Mouse (Mus musculus): ENCODE results near the gene Srsf6.

Gene Srsf6

DNA sequence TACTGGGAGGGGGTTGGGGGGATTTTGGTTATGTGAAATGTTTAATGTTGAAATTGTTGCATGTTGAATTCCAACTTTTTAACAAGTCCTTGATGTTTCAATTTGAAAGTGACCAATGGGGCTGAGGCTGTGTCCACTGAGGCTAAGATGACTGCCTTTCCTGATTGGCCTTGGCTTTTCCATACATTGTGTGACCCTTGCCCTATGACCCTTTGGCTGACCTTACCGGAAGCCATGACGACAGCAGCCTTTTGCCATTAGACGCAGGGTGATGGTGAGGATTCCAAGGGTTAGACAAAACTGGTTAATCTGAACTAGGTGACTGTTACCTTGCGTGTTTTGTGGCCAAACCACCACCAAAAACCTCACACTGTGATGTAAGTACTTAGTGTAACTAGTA lies 1.4 kb downstream of the Srsf6 start:
- peak; percentile 21 for DNase-seq (ENCODE audit: low spot score)

DNA sequence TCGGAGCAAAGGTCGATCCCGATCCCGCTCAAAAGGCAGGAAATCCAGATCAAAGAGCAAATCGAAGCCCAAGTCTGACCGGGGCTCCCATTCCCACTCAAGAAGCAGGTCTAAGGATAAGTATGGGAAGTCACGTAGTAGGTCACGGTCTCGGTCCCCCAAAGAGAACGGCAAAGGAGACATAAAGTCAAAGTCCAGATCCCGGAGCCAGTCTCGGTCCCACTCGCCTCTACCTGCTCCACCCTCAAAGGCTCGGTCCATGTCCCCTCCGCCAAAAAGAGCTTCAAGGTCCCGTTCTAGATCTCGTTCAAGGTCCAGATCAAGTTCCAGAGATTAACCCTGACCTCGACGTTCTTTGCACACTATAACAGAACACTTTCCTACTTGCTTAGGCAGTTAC lies 3.1 kb downstream of the Srsf6 start:
- DNase-seq (ENCODE audit: low spot score) = no peak

DNA sequence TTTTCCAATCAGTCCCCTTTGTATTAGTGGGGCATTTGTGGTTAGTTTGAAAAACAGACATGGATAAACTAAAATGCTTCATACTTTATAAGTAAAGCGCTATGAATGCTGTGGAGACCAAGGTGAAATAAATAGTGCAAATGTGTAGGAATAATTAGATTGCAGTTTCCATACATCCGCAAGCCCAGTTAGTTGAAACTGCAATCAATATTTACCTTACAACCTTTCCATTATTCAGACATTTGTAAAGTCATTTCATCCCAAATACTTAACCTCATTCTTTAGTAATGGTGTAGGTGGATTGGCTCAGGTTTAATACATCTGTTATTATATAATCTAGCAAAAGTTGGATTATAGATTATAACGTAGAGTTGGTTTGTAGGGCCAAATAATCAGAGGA lies 4.4 kb downstream of the Srsf6 start:
- no peak for DNase-seq (ENCODE audit: low spot score)

DNA sequence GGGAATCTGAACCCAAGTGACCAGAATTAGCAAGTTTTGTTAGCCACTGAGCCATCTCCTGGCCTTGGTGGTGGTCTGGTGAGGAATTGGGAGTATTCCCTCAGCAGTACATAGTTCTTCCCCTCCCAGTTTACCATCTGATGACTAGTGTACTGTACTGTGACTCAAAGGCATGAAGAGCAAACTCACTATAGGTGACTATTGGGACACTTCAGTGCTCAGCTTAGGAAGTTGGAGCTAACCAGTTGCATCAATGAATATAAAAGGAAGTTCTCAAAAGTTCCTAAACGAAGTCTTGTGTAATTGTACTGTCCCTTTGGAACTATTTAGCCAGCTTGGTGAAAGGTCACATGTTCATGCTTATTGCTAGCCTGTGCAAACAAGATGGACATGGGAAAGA lies 8.2 kb downstream of the Srsf6 start:
- no peak for DNase-seq (ENCODE audit: low spot score)

DNA sequence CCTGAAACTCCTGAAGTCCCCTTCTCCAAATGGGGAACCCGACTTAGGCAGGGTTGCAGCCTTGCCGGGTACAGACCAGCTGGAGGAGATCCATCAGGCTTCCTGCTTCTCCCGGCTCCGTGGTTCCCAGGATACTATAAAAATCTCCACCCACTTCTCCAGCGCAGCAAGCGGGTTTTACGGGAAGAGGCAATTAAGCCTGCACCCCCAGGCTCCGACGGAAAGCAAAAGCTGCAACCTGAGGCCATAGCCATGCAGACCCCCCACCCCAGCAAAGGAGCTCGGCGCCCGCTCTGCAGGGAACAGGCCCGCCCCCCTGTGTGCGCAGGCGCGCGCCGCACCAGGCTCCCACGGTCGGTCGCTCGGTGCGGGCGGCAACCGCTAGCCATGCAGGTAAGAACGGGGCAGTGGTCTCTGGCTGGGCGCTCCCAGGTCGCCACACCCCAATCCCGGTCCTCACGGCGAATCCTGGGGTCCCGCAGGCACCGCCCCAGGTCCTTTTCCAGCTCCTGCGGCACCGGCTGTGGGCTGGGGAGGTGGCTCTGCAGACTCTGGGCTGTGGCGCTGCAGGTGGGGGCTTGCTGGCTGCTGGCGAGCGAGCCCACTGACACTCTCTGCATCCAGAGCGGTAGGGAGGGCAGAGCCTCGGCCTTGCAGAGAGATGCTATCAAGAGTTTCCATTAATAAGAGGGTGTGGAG lies 12.0 kb downstream of the Srsf6 start, which contains the start of gene L3mbtl1:
Gene L3mbtl1 (plus strand): TSS at position 325 of the 699 bp plus-strand sequence.
- peak; percentile 49 for DNase-seq (ENCODE audit: low spot score)

DNA sequence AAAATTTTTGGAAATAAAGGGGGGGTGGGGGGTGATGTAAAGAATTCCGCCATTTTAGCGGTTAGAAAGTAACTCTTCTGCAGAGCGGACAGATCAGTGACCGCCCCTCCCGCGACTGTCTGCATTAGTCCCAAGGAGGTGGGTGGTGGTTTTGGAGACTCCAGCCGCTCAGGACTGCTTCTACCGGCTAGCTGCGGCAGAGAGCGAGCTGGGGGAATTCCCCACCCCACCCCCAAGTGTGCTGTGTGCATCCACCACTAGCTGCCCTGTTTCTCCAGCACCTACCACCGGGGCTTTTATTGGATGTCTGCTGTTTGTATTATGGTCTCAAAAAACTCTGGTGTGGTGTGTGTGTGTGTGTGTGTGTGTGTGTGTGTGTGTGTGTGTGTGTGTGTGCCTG lies 12.6 kb downstream of the Srsf6 start:
- no peak for DNase-seq (ENCODE audit: low spot score)

DNA sequence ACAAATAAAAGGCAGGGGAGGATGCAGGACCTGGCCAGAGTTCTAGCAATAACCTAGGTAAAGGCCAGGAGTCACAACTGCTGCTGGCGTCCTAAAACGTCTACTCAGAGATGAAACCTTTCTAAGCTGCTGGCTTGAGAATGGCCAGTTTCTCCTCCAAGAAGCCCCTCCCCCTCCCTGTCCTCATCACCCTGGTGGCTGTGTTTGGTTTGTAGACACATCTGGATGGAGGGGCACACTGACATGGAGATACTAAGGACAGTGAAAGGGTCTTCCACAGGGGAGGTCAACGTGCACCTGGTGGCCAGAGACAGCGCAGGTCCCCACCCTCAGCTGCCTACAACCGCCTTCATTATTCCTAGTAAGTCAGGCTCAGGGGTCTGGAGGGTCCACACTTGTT lies 15.6 kb downstream of the Srsf6 start:
- DNase-seq (ENCODE audit: low spot score) = no peak

DNA sequence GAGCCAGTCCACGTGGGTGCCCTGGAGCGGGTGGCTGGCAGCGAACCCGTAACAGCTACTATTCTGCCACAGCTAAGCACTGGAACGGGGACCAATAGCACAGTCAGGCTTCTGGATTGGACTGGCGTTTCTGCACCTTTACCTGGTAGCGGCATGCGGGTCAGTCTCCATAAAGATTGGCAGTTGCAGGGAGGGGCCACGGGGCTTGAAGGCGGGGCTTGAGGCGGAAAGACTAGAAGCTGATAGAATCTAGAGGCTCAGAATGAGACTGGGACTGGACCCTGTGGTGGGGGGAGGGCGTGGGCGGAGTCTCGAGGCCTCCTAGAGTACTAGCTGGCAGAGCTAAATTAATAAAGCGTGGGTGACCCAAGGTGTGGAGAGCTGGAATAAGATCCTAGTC lies 16.4 kb downstream of the Srsf6 start:
- no peak for DNase-seq (ENCODE audit: low spot score)

DNA sequence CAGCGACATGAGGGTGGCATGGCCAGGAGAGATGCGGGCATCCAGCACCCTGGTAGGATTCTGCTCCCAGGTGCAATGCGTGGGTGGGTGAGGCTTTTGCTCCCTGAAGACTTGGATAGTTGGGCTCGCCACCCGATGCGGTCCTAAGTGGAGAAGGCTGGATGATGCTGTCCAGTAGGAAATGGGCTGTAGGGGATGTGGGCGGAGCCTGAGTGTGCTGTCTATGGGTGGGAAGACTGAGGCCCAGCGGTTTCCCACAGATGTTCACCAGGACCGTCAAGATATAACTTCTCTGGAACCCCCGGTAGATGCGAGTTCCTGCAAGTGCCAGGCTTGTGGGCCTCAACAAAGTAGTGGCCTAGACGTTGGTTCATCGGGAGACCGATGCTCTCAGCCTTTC lies 16.9 kb downstream of the Srsf6 start:
- DNase-seq (ENCODE audit: low spot score) = no peak

DNA sequence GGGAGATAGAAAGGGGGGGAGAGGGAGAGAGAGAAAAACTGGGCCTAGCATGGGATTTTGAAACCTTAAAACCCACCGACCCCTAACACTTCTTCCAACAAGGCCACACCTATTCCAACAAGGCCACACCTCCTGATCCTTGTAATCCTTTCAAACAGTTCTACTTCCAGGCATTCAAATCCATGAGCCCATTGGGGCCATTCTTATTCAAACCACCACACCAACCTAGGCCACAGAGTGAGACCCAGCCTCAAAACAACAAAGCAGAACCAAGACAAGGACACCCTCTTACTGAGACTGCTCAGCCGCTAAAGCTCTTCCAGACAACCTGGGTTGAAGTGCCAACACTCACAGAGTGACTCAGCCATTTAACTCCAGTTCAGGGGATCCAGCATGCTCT lies 19.4 kb downstream of the Srsf6 start:
- DNase-seq (ENCODE audit: low spot score) = no peak

DNA sequence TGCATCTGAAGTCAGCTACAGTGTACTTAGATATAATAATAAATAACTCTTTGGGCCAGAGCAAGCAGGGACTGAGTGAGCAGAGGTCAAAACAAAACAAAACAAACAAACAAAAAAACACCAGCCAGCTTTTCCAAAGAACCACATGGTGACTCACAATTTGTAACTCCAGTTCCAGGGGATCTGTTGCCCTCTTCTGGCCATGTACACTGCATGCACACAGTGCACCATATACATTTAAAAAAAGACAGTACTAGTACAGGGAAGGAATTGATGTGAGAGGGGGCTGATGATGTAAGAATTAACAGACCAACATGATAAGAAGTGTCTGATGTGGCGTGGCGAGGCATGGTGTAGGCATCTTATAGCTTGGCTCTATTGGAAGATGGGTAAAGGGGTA lies 25.5 kb downstream of the Srsf6 start:
- no peak for DNase-seq (ENCODE audit: low spot score)

DNA sequence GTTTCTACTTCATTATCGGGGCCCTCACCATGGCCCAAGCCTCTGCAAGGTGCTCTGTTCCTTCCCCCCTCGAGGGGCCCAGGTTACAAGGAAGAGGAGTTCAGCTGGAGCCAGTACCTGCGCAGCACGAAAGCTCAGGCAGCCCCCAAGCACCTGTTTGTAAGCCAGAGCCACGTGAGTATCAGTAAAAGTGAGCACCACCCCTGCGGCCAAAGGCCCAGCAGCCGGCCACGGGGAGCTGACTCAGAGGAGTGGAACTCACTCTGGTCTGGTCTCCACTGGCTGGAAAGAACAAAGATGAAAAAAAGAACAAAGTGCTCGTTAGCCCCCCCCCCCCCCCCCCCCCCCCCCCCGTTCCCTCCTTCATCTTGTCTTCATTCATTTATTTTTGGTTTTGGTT lies 30.0 kb downstream of the Srsf6 start:
- no peak for DNase-seq (ENCODE audit: low spot score)

DNA sequence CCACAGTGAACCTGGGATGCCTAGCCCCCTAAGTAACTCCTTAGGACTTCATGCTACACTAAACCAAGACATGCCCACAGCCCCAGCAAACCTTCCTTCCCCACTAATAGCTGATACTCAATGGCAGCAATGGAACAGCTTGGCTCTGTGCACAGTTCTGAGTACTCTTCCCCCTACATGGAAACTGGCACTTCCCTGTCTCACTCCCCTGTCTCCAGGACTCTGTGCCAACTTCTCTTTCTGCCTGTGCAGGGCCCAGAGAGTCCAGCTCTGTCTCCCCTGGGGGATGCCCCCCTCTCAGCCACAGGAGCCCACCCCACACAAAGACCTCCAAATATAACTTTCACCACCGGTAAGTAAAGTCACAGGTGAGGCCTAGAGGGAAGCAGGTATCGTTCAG lies 35.4 kb downstream of the Srsf6 start:
- DNase-seq (ENCODE audit: low spot score) = no peak

DNA sequence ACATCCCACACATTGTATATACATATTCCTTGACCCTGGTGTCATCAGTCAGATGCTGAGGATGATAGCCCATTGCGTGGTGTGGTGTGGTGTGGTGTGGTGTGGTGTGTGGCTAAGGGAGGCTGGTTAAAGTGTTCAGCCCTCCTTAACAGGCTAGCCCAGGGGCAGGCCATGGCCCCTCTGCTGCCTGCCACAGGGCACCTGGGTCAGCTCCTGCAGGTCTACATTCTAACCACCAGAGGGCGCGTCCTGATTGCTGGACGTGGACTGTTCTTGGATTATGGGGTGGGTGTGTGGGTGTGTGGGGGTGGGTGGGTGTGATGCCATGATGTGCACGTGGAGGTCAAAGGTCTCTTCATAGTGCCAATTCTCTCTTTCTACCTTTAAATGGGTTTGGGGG lies 37.0 kb downstream of the Srsf6 start:
- peak; percentile 82 for DNase-seq (ENCODE audit: low spot score)

DNA sequence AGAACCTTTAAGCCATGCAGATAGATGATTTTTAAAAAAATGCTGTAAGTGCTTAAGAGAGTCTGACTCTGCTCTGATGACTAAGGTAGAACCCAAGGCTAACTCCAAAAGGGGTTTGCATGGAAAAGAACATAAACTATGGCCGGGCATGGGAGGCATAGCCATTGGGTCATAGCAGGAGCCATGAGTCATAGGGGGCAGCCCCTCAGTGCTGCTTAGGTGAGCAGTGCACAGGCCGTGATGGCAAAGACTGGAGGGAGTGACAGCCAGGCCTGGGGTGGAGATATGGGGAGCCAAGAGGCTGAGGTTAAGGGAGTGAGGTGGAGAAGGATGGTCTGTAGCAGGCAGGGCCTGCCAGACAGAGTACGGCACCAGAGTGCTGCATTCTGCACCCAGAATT lies 37.8 kb downstream of the Srsf6 start:
- DNase-seq (ENCODE audit: low spot score) = no peak

DNA sequence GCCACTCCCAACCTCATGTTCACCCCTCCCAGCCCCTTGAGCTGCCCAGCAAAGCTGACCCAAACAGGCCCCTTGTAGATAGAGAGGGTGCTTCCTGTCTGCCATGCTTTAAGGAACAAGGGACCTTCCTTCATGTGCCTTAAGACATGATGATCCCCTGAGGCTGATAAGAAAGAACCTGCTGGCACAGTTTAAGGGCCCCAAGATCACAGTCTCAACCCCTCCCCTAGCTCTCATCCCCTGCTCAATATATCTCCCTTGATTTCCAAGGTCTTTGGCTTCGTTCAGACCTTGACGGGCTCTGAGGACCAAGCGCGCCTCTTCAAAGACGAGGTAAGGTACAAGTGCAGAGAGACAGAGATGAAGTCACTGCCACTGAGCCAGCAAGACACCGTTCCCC lies 39.6 kb downstream of the Srsf6 start:
- DNase-seq (ENCODE audit: low spot score) = no peak

DNA sequence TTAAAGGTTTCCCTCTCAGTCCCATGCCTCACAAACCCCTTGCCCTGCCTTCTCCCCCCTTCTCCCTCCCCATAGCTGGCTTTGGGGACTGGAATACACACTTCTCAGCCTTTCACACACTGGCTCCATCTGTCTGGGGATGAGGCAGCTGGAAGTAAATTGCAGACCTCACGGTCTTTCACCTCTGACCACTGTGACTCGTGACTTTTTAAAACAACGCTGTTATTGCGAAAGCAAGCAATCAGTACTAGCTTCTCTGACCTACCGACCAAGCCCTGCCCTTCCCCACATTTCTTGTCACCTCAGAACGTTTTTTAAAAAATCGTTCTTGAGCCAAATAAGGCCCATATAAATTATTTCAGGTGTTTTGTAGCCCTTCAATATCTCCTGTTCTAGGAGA lies 41.4 kb downstream of the Srsf6 start:
- no peak for DNase-seq (ENCODE audit: low spot score)

DNA sequence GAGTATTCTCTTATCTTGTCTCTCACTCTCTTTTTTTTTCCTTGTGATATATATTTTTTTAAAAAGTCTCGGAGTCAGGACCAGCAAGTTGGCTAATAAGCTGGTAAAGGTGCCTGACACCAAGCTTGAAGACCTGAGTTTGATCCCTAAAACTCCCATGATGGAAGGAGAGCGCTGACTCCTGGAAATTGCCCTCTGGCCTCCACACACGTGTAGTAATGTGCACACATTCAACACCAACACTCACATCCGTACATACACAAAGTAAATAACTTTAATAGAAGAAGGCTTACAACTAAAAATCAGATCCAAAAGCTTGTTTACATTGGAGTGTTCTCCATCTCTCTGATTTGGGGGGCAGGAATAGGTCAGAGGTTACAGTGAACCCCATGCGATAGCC lies 41.9 kb downstream of the Srsf6 start:
- no peak for DNase-seq (ENCODE audit: low spot score)

DNA sequence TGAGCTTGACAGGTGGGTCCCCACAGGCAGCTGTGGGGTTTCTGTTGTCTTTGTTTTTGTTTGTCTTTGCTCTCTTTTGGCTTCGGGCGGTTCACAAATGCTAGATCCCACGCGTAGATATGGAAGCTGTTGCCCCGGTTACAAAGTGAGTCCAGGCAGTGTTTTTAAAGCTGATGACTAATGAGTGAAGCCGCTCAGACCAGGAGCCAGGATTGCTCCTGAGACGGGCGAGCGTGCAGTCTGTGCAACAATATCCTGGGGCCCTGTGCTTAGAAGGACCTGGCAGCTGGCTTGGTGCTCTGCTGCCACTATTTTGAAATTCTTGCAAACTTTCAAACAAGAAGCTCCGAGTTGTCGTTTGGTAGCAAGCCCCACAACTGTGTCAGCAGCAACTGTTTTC lies 42.3 kb downstream of the Srsf6 start:
- peak; percentile 20 for DNase-seq (ENCODE audit: low spot score)

DNA sequence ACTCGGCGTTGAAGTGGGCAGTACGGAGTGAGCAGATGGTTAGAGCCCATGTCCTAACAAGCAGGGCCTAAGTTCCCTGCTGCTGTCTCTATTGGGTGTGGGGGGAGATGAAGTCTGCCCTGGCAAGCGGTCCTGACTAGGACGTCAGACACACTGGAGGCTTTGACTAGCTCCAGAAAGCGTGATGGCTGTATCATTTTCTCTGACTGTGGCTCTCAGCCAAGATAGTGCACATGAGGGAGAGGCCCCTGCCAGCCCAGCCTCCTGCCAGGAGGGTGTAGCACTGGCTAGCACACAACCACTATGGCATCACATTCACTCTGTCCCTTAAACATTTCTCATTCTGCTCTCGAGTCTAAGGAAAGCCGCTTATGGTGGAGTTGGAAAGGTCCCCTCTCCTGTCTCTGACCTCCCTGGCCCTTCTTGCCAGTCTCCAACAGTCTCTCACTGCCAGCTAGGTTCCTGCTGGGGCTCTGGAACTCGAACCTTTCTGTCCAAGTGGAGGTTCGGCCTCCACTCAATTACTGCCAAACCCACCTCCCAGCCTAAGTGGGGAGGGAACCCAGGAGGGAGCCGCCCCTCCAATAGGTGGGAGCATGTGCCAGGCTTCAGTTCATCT lies 43.9 kb downstream of the Srsf6 start:
- no peak for DNase-seq (ENCODE audit: low spot score)

DNA sequence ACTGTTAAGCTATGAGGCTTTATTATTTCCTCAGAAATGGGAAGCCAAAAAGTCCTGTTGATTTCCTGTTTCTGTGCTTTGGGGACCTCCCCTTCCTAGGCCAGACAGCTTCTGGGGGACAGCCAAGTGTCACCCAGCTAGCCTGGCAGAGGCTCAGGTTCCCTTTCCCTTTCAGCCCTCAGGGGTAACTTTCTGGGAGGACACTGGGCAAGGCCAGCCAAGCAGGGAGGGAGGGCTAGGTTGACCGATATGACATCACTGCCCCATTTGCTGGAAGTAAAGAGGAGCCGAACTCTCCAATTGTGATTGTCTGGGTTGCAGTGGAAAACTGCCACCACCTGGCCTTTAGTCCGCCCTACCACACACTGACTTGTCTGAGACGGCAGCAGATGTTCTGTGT lies 44.7 kb downstream of the Srsf6 start:
- no peak for DNase-seq (ENCODE audit: low spot score)

DNA sequence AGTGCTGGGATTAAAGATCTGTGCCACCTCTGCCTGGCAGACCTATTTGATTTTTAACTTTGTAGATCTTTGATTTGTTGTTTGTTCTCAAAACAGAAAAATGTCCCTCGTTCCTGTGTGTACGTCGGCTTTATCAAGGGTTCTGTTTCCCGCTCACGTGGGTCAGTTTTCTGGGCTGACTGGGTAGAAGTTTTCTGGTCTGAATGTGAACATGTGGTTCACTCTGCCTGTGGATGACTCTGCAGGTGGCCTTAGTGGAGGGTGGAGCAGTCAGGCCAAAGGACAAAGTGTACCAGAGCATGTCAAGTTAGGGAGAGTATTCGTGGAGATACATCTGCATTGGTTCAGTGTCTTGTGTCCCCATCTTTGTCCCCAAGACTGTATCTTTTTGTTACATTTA lies 53.1 kb downstream of the Srsf6 start:
- no peak for DNase-seq (ENCODE audit: low spot score)

DNA sequence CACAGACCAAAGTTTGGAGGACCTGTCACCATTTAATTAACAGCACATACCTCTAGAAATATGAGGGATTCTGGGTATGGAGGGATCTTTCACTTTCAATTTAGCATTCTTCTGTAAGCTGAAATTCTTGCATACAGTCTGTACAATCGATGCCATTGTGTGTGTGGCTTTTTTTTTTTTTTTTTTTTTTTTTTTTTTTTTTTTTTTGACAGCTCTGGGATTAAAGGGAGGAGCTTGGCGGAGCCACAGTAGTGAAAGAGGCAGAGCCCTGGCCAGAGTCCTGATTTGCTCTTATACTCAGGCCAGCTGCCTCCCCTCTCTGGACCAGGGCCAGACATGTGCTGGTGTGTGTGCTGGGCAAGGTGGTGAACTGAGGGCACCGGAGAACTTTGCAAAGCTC lies 54.6 kb downstream of the Srsf6 start:
- peak; percentile 8 for DNase-seq (ENCODE audit: low spot score)

Data from retina, embryonic 14.5 days (tissue).